Mouse (Mus musculus): Measurements from ENCODE around the gene Gatad2b.
"Not testable (repeated sequence)": the region's sequence is repeated elsewhere in the genome, so short reads cannot be mapped to it uniquely, and the experiment has no call there.

Gene Gatad2b

GRCm38 (mm10) chr3:90292345-90293275 lies at the start of gene Gatad2b:
Gene Gatad2b (plus strand): TSS chr3:90293178.
- DNase-seq, result peak; percentile 99 to 100

GRCm38 (mm10) chr3:90245406-90245805 lies 47.6 kb upstream of the Gatad2b start:
- no peak for DNase-seq

DNA sequence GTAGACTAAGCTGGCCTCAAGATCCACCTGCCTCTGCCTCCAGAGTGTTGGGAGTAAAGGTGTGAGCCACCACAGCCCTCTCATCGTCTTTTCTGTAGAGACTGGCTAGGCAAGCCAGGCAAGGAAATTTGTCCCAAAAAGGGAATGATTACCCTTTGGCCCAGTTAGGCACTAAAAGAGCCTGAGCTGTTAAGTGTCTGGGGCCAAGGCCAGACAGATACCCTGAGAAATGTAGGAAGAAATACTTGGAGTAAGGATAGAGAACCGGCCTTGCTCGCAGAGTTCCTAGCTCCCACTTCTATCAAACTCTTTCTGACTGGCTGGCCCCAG lies 45.4 kb upstream of the Gatad2b start:
- no peak for DNase-seq

DNA sequence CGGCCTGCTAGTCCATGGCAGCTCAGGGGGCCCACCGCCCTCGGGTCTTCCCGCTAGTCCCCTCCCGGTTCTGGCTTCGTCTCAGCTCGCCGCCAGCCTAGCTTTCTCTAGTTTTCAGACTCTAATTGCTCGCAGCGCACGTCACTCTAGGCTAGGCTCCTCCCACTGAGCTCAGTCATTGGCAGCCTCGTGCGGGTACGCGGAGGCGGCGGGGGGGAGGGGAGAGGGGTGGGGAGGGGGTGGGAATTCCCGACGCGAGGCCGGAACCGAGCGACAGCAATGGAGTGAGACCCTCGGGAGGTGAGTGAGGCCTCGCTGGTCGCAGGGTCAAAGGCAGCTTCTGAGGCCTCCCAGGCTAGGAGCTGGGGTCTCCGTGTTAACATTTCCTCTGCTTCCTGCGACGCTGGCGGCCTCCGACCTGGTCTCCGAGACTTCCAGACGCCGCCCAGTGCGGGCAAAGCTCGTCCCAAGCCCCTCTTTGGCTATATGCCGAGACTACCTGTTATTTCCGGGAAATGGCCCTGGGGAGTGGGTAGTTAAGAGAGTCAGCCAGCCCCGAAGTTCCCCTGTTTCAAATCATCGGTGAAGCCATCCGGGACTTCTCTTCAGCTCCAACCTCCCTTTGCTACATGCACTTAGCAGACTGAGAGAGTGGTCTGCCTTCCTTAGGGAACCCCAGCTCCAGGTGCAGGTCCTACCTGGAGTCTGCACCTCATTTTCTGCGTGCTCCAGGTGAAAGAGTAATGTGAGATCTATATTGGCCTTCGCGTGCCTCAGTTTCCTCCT lies 44.8 kb upstream of the Gatad2b start, which contains the start of gene Slc39a1:
Gene Slc39a1 (plus strand): TSS at position 213 of the 786 bp plus-strand sequence.
- DNase-seq, result peak; percentile 89 to 91

DNA sequence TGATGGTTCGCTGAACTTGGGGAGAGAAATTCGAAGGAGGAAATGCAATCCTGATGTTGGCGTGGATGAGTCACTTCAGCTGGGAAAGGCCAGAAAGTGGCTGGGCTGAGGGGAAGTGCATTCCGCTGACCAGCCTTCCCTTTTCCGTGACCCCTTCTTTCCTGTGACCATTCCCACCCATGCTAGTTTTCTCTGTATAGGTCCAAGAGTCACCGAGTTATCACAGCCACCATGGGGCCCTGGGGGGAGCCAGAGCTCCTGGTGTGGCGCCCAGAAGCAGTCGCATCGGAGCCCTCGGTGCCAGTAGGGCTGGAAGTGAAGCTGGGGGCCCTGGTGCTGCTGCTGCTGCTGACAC lies 44.3 kb upstream of the Gatad2b start:
- no peak for DNase-seq

GRCm38 (mm10) chr3:90250791-90251190 lies 42.2 kb upstream of the Gatad2b start:
- DNase-seq, result no peak

DNA sequence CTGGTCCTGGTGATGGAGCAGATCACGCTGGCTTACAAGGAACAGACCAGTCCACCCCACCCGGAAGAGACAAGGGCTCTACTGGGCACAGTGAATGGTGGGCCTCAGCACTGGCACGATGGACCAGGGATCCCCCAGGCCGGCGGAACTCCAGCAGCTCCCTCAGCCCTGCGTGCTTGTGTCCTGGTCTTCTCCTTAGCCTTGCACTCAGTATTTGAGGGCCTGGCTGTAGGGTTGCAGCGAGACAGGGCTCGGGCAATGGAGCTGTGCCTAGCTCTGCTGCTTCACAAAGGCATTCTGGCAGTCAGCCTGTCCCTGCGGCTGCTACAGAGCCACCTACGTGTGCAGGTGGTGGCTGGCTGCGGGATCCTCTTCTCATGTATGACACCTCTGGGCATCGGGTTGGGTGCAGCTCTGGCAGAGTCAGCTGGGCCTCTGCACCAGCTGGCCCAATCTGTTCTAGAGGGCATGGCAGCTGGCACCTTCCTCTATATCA lies 41.2 kb upstream of the Gatad2b start:
- not testable (repeated sequence) for DNase-seq

DNA sequence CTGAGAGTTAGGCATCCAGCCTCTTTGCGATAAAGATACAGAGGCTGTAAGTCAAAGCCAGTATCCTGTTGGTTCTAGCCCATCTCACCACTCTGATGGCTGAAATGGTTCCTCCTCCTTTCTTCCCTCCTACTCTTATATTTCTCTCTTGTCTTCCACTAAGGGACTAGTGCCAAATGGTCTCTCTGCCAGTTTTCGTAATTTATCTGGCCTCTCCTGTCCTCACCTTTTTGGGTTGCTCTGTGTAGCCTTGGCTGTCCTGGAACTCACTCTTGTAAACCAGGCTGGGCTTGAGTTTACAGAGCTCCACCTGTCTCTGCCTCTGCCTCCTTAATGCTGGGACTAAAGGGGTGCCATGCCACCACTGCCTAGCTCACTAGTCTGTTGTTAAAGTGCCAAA lies 40.3 kb upstream of the Gatad2b start:
- not testable (repeated sequence) for DNase-seq

DNA sequence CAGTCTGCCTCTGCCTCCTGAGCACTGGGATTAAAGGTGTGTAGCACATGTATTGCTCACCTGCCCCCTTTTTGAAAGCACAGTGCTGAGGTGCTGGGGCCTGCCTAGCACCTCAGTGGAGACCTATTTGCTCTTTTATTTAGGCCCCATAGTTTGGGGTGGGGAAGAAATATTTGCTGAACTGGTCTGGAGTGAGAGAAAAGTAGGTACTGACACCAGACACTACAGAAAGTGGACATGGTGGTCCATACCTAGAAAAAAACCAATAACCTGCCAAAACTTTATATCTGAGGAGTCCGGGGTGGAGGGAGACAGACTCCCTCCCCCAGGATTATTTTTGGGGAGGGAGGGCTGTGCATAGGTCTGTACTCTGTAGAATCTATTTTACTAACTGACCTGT lies 39.8 kb upstream of the Gatad2b start:
- not testable (repeated sequence) for DNase-seq

DNA sequence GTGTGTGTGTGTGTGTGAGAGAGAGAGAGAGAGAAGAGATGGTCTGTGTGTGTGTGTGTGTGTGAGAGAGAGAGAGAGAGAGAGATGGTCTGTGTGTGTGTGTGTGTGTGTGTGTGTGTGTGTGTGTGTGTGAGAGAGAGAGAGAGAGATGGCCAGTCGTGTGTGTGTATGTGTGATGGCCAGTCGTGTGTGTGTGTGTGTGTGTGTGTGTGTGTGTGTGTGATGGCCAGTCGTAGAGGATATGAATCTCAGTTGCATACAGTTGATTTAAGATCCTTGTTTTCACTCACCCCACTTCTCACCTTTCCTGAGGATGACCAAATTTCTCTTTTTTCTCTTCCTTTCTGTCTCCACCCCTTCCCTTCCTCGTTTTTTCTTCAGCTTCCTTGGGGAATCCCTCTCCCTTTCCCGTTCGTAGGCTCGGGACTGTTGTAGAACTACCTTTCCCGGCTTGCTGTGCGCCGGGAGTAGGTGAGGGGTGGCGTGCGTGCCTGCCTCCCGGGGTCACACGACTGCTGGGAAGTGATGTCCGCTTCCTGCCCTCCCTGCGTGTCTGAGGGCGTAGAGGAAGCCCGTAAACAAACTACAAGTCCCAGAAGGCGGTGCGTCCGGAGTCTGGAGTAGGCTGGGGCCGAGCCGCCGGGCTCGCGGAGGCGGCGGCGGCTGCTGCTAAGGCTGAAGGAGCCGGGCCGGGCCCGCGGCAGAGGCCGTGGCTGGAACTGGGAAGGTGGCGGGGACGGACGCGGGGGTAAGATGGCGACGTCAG lies 39.1 kb upstream of the Gatad2b start, which contains the start of gene Crtc2:
Gene Crtc2 (plus strand): TSS at position 511 of the 766 bp plus-strand sequence.
- DNase-seq, result peak; percentile 94 to 95

DNA sequence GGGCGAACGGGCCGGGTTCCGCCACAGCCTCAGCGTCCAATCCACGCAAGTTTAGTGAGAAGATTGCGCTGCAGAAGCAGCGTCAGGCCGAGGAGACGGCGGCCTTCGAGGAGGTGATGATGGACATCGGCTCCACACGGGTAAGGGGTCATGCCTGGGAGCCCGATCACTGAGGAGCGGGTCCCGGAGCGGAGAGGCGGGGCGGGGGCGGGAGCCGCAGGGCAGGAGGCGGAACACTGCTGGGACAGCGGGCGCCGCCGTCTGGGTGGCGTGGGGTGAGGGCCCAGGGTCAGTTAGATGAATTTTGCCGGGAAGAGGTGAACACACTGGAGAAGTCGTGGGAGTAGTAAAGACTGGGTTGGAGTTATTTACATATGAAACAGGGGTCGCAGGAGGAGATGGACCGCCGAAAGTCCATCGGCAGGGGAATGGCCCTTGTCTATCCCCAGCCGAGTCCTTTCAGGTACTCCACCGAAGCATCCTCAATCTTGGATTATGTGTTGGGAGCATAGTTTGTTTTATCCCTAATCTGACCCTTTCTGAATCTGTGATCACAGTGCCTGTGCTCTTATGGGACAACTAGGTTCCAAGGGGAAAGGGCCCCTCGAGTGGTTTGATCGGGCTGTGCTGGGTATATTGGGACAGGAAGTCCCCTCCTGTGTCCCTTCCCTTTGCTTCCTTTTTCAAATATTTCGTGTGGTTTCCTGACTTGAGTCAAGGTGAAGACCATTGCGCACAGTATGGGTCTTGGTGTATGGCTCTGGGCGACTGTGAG lies 38.4 kb upstream of the Gatad2b start:
- no peak for DNase-seq

- no peak for DNase-seq
Measured at GRCm38 (mm10) chr3:90255194-90255565, 37.8 kb upstream of the Gatad2b start.

- no peak for DNase-seq
Measured at GRCm38 (mm10) chr3:90255784-90256353, 37.1 kb upstream of the Gatad2b start.

DNA sequence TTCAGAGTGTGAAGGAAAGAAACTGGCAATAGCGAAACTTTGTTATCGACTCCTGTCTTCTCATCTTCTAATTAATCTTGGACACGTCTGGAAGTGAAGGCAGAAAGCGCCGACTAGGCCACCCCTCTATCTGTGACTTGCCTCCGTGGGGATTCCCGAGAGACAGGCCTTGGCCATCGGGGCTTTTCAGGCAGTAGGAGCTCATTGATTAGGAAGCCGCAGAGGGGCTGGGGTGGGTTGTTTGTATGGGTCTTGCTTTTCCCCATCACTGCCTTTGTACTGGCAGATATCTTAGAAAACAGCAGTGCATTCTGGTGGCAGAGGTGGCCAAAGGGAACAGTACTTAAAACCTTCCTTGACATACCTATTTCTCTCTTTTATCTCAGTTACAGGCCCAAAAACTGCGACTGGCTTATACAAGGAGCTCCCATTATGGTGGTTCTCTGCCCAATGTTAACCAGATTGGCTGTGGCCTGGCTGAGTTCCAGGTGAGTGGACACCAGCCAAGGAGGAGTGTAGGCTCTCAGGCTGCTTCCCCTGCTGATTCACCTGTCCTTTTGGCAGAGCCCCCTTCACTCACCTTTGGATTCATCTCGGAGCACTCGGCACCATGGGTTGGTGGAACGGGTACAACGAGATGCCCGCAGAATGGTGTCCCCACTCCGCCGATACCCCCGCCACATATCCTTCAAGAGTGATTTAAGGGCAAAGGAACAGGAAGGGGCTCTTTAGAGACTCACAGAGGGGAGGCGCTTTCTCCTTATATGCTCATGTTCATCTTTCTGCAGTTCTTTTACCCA lies 36.0 kb upstream of the Gatad2b start:
- DNase-seq, result peak; percentile 98

- no peak for DNase-seq
Measured at GRCm38 (mm10) chr3:90258521-90258920, 34.5 kb upstream of the Gatad2b start.

GRCm38 (mm10) chr3:90263121-90263771 lies 29.7 kb upstream of the Gatad2b start:
- DNase-seq, result no peak

DNA sequence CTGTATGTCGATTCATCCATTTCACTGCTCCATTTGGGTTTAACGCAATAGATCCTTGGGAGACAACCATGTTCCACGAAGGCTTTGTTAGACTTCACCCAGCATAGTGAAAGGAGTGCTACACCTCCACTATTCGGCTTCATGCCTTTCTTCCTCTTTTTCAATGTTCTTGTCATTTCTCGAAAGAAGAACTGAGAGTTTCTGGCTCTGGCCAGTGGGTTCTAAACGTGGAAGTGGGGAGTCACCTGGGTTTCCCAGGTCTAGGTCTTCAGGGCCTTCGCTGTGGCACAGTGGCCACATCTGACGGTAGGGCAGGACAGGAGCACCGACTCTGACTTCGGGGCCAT lies 28.3 kb upstream of the Gatad2b start:
- DNase-seq, result peak in 1 of 2 experiments; percentile 34

GRCm38 (mm10) chr3:90265034-90265931 lies 27.7 kb upstream of the Gatad2b start, which contains the start of gene Dennd4b:
Gene Dennd4b (plus strand): TSS chr3:90265185.
- peak; percentile 93 to 94 for DNase-seq
